Mouse (Mus musculus): ENCODE measurements at regions not wholly inside any gene's neighbourhood (a gene's known extent, or its start where the extent isn't known, plus 50 kb on each side); places are given as distances from the start of the nearest gene placed in this dataset.

DNA sequence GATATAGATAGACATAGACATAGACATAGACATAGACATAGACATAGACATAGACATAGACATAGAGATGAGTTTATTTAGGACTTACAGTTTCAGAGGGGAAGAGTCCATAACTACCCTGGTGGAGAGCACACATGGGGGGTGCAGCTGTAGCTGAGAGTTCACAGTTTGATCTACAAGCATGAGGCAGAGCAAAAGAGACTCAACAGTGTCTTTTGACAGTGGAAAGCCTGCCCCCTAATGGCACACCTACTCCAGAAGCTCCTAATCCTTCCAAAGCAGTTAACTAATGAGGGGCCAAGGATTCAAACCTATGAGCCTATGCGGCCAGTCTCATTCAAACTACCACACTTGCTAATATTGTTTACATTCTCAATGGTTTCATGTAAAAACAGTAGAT, 487.2 kb upstream of the Pkn2 start:
- DNase-seq, result no peak

- DNase-seq, result no peak
Measured at GRCm38 (mm10) chr3:143340032-143340431, 458.2 kb upstream of the Pkn2 start.

DNA sequence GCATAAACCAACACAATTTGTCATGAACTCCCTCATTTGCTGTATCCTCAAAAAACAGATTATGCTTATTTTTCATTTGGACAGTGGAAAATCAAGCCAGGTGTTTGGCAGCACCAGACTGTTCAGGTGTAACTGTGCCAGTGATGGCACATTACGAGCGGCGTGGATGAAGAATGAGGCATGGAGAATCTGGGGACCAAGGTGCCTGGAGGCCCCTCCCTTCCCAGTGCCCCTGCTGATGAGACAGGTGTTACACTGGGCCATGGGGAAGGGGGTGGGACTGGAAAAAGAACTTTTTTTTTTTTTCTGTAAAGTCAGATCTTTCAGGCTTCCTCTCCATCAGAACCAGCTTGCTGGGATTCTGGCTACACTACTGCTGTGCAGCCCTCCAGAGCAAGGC, 451.5 kb upstream of the Pkn2 start:
- DNase-seq, result no peak

DNA sequence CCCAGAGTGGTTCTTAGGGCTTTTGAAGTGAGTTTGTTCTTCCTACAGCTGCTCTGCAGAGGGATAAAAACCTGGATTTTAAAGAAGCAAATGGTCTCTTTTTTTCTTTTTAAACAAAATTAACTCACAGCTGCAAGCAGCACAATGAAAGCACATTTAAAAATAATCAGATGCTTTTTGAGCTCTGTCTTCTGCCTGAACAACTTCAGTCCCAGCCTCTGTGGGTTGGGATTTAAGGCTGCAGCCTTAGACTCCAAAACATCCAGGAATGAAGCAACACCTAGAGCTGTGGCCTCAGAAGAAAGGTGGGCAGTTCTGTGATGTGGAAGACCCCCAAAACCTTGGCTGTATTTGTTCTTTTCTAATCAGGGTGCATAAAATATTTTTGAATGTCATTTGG, 446.7 kb upstream of the Pkn2 start:
- DNase-seq, result no peak

GRCm38 (mm10) chr3:143327652-143328051, 445.8 kb upstream of the Pkn2 start:
- no peak for DNase-seq

DNA sequence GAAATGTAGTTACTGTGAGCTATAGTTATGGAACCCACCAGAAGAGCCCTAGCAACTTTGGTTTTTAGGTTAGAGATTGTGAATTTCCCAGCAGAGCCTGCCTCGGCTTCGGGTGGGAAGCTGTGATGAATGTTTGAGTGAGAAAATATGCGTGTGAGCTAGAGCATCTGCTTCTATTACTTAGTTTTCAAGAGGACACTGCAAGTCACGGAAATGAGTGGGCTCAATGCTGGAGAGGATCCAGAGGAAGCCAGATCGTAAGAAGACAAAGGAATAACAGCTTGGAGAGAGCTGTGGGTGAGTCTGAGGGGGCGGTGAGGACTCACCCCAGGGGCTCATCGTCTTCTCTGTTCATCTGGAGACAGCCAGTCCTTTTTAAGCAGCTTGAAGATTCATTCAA, 434.7 kb upstream of the Pkn2 start:
- no peak for DNase-seq

DNA sequence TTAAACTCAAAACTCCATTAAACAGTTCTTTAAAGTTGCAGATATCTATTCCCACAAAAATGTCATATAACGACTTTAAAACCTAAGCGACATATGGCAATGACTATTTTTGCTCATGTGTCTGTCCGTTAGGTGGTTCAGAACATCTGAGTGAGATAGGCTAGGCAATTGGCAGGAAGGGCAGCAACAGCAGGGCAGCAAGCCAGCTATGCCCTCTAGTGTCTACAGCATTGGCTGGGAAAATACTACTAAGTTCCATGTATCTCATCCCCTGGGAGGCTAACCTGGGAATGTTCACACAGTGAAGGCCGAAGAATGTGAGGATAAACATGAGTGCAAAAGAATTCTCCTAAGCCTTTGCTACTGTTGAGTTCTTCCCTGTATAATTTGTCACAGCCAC, 410.0 kb upstream of the Pkn2 start:
- no peak for DNase-seq

GRCm38 (mm10) chr3:143264132-143264531, 382.3 kb upstream of the Pkn2 start:
- no peak for DNase-seq

GRCm38 (mm10) chr3:143252643-143253042, 370.8 kb upstream of the Pkn2 start:
- DNase-seq, result no peak

- no peak for DNase-seq
Measured at GRCm38 (mm10) chr3:143252008-143252407, 370.2 kb upstream of the Pkn2 start.

GRCm38 (mm10) chr3:143242691-143243090, 360.9 kb upstream of the Pkn2 start:
- DNase-seq, result no peak

- DNase-seq, result no peak
Measured at GRCm38 (mm10) chr3:143240545-143241383, 359.0 kb upstream of the Pkn2 start.

- DNase-seq, result no peak
Measured at GRCm38 (mm10) chr3:143238546-143238945, 356.7 kb upstream of the Pkn2 start.

GRCm38 (mm10) chr3:143223999-143224729, 342.4 kb upstream of the Pkn2 start:
- DNase-seq, result no peak

GRCm38 (mm10) chr3:143193263-143193970, 311.6 kb upstream of the Pkn2 start:
- DNase-seq, result no peak

DNA sequence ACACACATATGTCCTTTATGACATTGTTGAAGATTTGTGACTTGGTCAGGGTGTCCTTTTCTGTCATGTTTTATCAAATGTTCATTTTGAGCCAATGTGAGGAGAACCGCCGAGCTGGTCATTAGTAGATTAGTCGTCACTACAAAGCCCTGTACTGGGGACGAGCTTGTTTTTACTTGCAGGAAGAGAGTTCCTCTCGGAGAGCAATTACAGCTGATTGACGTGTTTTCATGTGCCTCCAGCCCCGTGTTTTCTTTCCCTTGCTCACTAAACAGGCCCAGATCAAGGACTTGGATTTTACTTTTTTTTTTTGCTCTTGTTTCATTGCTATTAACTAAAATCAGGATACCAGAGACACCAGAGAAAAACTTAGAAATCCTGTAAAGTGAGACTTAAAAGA, 307.1 kb upstream of the Pkn2 start:
- no peak for DNase-seq

DNA sequence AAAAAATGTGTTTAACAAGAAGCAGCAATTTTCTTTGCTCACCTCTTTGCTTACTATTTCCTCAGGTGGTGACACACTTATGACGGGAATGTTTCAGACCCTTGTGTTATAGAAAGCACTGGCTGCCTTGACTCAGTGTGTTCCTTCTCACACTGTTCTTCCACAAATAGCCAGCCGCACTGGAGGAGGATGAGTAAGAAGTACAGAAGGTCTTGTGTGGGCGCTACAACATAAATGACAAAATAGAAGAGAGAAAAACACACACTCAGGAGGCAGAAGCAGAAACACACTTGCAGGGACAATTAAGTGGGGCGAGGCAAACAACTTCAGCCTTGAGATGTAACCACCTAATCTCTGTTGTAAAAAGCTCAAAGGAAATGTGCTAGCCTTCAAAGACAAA, 292.2 kb upstream of the Pkn2 start:
- DNase-seq, result no peak

- DNase-seq, result no peak
Measured at GRCm38 (mm10) chr3:143162444-143162843, 280.6 kb upstream of the Pkn2 start.

DNA sequence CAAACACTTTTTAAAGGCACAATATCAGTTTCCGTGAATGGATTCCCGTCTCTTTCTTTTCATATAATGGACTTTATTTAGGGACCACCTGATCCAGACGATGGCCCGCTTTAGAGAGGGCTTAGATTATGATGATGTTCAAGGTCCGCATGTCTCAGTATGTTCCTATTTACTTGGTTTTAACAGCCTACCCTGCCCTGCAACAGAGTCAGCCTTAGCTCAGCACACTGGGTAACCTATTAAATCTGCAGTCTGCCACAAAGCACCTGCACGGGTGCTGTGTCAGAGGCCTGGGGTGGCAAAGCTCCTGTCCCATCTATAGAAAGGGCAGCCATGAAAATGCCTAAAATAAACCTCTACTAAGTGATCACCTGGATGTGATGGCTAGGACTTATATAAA, 280.2 kb upstream of the Pkn2 start:
- DNase-seq, result no peak

DNA sequence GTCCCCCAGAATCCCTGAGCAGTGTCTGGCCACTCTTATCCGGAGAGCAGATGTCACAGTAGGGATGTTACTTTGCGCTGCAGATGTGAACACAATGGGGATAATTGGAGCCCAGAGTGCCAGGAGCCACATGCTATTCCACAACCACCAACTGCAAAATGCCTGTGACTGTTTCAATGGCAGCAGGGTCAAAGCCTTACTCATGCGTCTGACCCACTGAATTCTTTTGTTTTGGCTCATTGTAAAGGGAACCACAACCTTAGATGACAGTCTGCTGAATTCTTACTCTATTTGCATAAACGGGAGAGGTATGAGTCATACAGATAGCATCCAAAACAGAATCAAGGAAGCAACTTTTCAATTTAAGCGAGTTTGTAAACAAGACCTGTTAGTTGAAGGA, 276.8 kb upstream of the Pkn2 start:
- no peak for DNase-seq

DNA sequence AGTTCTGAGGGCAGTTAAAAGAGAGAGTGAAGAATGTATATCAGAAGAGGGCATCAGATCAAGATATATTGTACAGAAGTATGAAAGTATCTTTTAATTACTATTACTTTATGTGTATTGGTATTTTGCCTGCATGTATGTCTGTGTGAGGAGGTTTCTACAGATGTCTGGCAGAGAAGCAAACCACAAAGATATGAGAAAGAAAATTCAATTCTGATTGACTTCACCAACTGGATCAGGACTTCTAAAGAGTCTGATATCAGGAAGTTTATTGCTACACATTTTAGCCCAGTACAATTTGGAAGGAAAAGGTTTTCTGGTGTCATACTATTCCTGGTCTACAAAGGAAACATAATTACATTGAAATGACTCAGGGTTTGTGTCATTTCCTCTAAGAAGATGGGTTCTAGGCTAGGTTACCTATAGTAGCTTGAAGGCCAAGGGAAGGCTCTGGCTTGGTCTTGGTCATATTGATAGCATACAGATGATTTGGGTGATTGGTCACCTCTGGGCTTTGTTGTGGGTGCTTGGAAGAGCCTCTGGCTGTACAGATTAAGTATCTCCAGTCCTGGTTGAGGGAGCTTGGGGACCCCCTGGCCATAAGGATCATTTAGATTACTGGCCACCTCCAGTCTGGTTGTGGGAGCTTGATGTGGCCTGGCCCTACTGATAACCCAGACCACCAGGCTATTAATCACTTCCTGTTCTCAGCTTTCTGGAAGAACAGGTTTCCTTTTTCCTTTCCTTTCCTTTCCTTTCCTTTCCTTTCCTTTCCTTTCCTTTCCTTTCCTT, 275.1 kb upstream of the Pkn2 start:
- no peak for DNase-seq

- no peak for DNase-seq
Measured at GRCm38 (mm10) chr3:143156174-143156573, 274.4 kb upstream of the Pkn2 start.

GRCm38 (mm10) chr3:143155556-143155955, 273.8 kb upstream of the Pkn2 start:
- DNase-seq, result no peak
